Mouse (Mus musculus) intestine, embryonic 16.5 days (tissue): Measurements from ENCODE around the gene Cdc42bpb. TPM values are rescaled to one million over a fixed set of nuclear protein-coding genes. Genes with fewer than 3 reads are reported as not detected.

Source experiments
- ATAC-seq: fragments of 200-750 bp; cut with Nextera tagmentation; 2 replicates; pipeline ENCODE4 v1.8.0; 2017; ENCODE audit warnings: moderate TSS enrichment, moderate library complexity
- H3K27ac ChIP-seq: fragments of 300-500 bp; sonication (generic); 2 replicates; pipeline ENCODE4 v1.5.1; 2014; ENCODE audit warnings: mild to moderate bottlenecking, low read length
- H3K27me3 ChIP-seq: fragments of 300-500 bp; sonication (generic); replicated peaks from 2 replicates; pipeline ENCODE4 v1.6.1; 2014; ENCODE audit warnings: low read length, control low read depth, mixed read lengths; ENCODE audit not compliant: control insufficient read depth, insufficient read depth
- H3K36me3 ChIP-seq: fragments of 300-500 bp; sonication (generic); 2 replicates; pipeline ENCODE4 v1.6.1; 2014; ENCODE audit warnings: low read length, control low read depth; ENCODE audit not compliant: control insufficient read depth, insufficient read depth
- H3K4me1 ChIP-seq: fragments of 300-500 bp; sonication (generic); 2 replicates; pipeline ENCODE4 v1.6.1; 2014; ENCODE audit warnings: low read length, control low read depth, mixed read lengths; ENCODE audit not compliant: control insufficient read depth, insufficient read depth
- H3K4me2 ChIP-seq: fragments of 300-500 bp; sonication (generic); 2 replicates; pipeline ENCODE4 v1.6.1; 2014; ENCODE audit warnings: low read depth, low read length, control low read depth
- H3K4me3 ChIP-seq: fragments of 300-500 bp; sonication (generic); 2 replicates; pipeline ENCODE4 v1.5.1; 2014; ENCODE audit warnings: mild to moderate bottlenecking, low read length
- H3K9ac ChIP-seq: fragments of 300-500 bp; sonication (generic); 2 replicates; pipeline ENCODE4 v1.6.1; 2014; ENCODE audit warnings: low read depth, low read length
- H3K9me3 ChIP-seq: fragments of 300-500 bp; sonication (generic); 2 replicates; pipeline ENCODE4 v1.6.1; 2016; ENCODE audit warnings: low read length, control low read depth; ENCODE audit not compliant: control insufficient read depth
- WGBS: fragments of 180-500 bp; shearing (Covaris S2); extraction: QIAGEN DNeasy Blood & Tissue Kit; methylation state at CpG from one replicate; pipeline ENCODE4 v1.1.7; 2014; 5-methylcytosine and 5-hydroxymethylcytosine counted together
- polyA plus RNA-seq: library from polyadenylated mRNA; unstranded; fragments of >200 nt; fragmentation: Nextera tagmentation; extraction: Ambion mirVana; gene quantifications from 2 replicates; pipeline ENCODE4 v1.2.1, GENCODE M21; 2015

Gene Cdc42bpb
- polyA plus RNA-seq, 1 experiment from 2014 or later, result 32.5 TPM

DNA sequence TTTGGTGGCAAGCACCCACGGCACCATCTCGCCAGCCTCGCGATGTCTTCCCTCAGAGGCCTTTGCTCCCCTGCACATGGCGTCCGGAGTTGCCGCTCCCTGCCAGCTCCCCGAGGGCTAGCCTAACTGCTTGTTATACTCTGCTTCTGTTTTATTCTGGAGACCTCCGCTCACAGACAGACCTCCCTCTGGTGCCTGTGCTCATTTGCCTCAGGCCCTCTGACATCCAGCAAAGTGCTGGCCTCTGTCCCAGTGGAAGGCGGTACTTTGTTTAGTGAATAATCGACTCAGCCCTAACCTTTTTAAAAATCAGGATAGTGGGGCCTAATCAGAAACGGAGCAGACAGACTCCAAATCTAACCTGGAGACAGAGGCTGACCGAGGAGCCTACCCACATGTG, 55.7 kb downstream of the Cdc42bpb start:
- ATAC-seq, result no peak
- no peak overlapping the region for H3K4me2 ChIP-seq
- H3K9ac ChIP-seq, result no peak overlapping the region
- H3K36me3 ChIP-seq, result peaks cover 51% of the 10 kb centered on the region
- H3K4me1 ChIP-seq, result no peaks in the 10 kb centered on the region
- no peaks in the 10 kb centered on the region for H3K9me3 ChIP-seq
- no peak overlapping the region for H3K4me3 ChIP-seq
- WGBS, result 87% methylated on average over 13 of the region's 13 CpGs
- H3K27ac ChIP-seq, result no peak overlapping the region
- no peaks in the 10 kb centered on the region for H3K27me3 ChIP-seq

DNA sequence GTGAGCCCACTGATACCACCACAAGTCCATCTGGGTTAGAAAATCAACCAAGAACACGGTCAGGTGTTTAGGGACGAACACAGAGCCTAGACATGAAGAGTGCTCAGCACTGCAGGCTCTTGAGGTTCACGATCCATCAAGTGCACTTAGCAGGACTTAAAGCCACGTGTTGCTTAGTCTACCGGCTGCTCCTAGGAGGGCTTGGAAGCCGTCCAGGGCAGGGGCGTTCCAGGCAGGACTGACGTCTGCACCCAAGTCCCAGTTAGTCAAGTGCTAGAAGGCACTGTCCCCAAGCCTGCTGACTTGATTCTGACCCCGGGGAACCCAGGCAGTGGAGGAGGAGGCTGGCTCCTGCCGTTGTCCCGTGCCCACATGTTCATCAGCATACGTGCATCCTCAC, 57.0 kb downstream of the Cdc42bpb start:
- H3K9ac ChIP-seq, result no peak overlapping the region
- WGBS, result 80% methylated on average over 12 of the region's 12 CpGs
- H3K27me3 ChIP-seq, result no peaks in the 10 kb centered on the region
- H3K36me3 ChIP-seq, result peaks cover 50% of the 10 kb centered on the region
- no peak overlapping the region for H3K4me3 ChIP-seq
- H3K4me1 ChIP-seq, result no peaks in the 10 kb centered on the region
- ATAC-seq, result no peak
- no peaks in the 10 kb centered on the region for H3K9me3 ChIP-seq
- H3K27ac ChIP-seq, result no peak overlapping the region
- H3K4me2 ChIP-seq, result no peak overlapping the region

DNA sequence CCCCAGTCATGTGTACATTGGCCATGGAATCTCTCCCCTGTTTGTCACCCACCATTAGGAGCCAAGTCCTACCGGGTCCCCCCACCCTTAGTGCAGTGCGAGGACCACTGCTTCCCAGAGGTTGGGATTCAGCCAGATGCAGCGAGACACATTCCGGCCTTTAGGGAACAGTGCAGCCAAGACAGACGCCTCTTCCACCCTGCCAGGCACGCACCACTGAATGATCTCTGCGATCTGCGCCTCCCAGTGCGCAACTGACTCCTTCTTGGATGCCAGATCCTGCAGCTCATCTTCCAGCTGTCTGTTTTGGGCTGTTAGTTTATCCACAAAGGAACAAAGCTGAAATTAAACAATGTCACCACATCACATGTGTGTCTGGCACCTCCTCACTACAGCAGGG, 59.8 kb downstream of the Cdc42bpb start:
- no peak overlapping the region for H3K9ac ChIP-seq
- 92% methylated on average over 9 of the region's 9 CpGs for WGBS
- H3K36me3 ChIP-seq, result peaks cover 44% of the 10 kb centered on the region
- ATAC-seq, result no peak
- H3K4me3 ChIP-seq, result no peak overlapping the region
- H3K27ac ChIP-seq, result no peak overlapping the region
- H3K9me3 ChIP-seq, result no peaks in the 10 kb centered on the region
- no peaks in the 10 kb centered on the region for H3K4me1 ChIP-seq
- no peak overlapping the region for H3K4me2 ChIP-seq
- no peaks in the 10 kb centered on the region for H3K27me3 ChIP-seq

- no peak overlapping the region for H3K9ac ChIP-seq
- H3K9me3 ChIP-seq, result no peaks in the 10 kb centered on the region
- H3K27me3 ChIP-seq, result no peaks in the 10 kb centered on the region
- no peak overlapping the region for H3K4me2 ChIP-seq
- WGBS, result 94% methylated on average over 7 of the region's 7 CpGs
- H3K4me1 ChIP-seq, result no peaks in the 10 kb centered on the region
- no peak overlapping the region for H3K27ac ChIP-seq
- no peak for ATAC-seq
- no peak overlapping the region for H3K4me3 ChIP-seq
- peaks cover 43% of the 10 kb centered on the region for H3K36me3 ChIP-seq
Measured at GRCm38 (mm10) chr12:111314273-111314672, 63.2 kb downstream of the Cdc42bpb start.

DNA sequence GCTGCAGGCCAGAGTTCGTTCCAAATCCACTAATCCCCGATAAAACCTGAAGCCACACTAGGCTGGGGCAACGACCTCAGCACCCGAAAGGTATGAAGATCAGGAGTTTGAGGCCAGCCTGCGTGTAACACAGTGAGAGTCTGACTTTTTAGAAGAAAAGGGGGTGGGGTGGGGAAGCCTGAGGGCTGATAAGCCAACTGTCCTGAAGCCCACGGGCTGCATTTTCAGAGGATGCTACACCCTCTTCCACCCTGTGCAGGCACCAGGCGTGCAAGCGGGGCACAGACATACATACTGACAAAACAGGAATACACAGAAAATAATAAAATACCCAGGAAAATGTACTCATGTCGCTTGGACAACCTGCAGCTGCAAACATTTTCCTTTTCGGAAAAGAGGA, 65.7 kb downstream of the Cdc42bpb start:
- H3K36me3 ChIP-seq, result peaks cover 36% of the 10 kb centered on the region
- no peak overlapping the region for H3K9ac ChIP-seq
- H3K27me3 ChIP-seq, result no peaks in the 10 kb centered on the region
- no peak overlapping the region for H3K4me3 ChIP-seq
- no peak overlapping the region for H3K27ac ChIP-seq
- no peaks in the 10 kb centered on the region for H3K4me1 ChIP-seq
- H3K9me3 ChIP-seq, result no peaks in the 10 kb centered on the region
- WGBS, result 90% methylated on average over 10 of the region's 10 CpGs
- no peak overlapping the region for H3K4me2 ChIP-seq
- no peak for ATAC-seq

- no peaks in the 10 kb centered on the region for H3K27me3 ChIP-seq
- no peaks in the 10 kb centered on the region for H3K4me1 ChIP-seq
- no peak overlapping the region for H3K4me2 ChIP-seq
- ATAC-seq, result no peak
- no peak overlapping the region for H3K9ac ChIP-seq
- H3K9me3 ChIP-seq, result no peaks in the 10 kb centered on the region
- H3K4me3 ChIP-seq, result no peak overlapping the region
- 84% methylated on average over 14 of the region's 14 CpGs for WGBS
- H3K36me3 ChIP-seq, result peaks cover 35% of the 10 kb centered on the region
- H3K27ac ChIP-seq, result no peak overlapping the region
Measured at GRCm38 (mm10) chr12:111309931-111310330, 67.6 kb downstream of the Cdc42bpb start.

DNA sequence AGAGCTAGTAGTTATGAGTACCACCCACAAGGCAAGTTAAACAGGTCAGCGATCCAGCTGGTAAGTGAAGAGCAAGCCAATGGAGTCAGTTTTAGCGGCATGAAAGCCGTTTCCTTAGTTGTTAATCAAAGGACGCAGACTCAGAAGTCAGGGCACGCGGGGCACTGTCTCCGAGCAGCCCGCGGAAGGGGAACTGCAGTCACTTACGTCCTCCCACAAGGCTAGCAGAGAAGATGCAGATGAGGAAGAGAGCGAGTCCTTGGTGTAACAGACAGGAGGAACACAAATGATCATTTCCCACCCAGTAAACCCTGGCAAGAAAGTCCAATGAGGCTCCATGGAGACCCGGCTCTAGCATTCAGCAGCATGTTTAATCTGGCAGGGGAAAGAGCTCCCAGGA, 68.3 kb downstream of the Cdc42bpb start:
- no peak overlapping the region for H3K27ac ChIP-seq
- 87% methylated on average over 12 of the region's 12 CpGs for WGBS
- H3K9me3 ChIP-seq, result no peaks in the 10 kb centered on the region
- ATAC-seq, result no peak
- no peak overlapping the region for H3K9ac ChIP-seq
- no peak overlapping the region for H3K4me2 ChIP-seq
- peaks cover 36% of the 10 kb centered on the region for H3K36me3 ChIP-seq
- no peaks in the 10 kb centered on the region for H3K4me1 ChIP-seq
- no peaks in the 10 kb centered on the region for H3K27me3 ChIP-seq
- no peak overlapping the region for H3K4me3 ChIP-seq

DNA sequence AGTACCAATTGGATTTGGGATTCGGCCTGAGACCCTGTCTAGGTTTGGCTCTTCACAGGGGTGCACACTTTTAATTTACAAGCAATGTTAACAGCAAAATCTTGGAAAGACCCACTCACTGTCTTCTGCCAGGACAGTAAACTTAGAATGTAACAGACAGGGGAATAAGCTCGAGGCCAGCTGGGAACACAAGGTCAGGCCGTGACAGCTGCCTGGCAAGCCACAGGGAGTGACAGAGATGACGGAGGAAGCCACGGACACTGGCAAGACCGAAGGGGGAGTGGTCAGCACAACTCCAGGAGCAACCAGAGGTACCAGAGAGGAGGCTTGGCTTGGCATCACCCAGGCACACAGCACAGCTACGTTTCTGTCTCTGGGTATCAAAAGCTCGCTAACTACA, 70.7 kb downstream of the Cdc42bpb start:
- 85% methylated on average over 8 of the region's 8 CpGs for WGBS
- H3K4me1 ChIP-seq, result no peaks in the 10 kb centered on the region

DNA sequence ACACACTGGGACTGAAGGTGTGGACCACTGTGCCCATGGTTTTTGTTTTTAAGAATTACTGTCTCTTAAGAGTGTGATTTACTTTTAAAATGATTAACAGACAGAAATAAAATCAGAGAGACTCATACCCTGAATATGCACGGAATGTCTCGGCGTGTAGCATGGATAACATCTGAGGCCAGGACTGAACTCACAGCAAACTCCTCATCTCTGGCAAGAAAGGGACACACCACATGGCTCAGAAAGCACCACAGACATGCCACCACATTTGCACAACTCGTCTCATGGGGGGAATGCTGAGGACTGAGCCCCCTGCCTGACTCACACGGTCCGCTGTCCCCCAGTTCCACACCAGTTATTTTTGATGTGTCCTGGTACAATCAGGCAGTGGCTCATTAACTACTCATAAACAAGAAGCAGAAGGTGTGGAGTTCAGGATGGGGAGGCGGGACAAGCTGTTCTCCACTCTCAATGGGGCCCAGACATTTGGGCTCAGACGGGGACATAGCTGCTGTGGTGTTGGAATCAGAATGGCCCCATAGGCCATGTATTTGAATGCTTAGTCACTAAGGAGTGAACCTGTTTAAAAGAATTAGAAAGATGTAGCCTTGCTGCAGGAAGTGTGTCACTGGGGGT, 73.7 kb downstream of the Cdc42bpb start:
- 92% methylated on average over 8 of the region's 8 CpGs for WGBS
- no peak overlapping the region for H3K9ac ChIP-seq
- peaks cover 43% of the 10 kb centered on the region for H3K36me3 ChIP-seq
- no peaks in the 10 kb centered on the region for H3K4me1 ChIP-seq
- no peak overlapping the region for H3K4me3 ChIP-seq
- H3K27me3 ChIP-seq, result no peaks in the 10 kb centered on the region
- no peak overlapping the region for H3K27ac ChIP-seq
- H3K9me3 ChIP-seq, result no peaks in the 10 kb centered on the region
- ATAC-seq, result no peak
- H3K4me2 ChIP-seq, result no peak overlapping the region

More for the DNA sequence above, 70.7 kb downstream of the Cdc42bpb start:
- Histone ChIP-seq H3K9ac (no peak overlapping the region), H3K36me3 (peaks cover 32% of the 10 kb centered on the region), H3K4me2 (no peak overlapping the region), H3K4me3 (no peak overlapping the region), H3K27me3 (no peaks in the 10 kb centered on the region), H3K9me3 (no peaks in the 10 kb centered on the region), H3K27ac (no peak overlapping the region)
- no peak for ATAC-seq

DNA sequence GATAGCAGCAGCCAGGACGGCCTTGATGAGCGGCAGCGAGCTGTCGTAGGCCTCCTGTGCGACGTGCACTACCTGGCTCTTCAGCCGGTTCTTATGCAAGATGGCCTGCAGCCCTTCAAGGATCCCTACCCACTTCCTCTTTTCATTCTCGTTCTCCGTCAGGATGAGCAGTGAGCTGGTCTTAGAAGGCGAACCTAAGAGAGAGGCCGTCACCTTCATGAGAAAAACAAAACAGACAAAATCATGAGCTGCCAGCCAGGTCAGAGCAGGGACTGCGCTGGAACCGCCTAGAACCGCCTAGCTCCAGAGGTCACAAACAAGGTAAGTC, 75.5 kb downstream of the Cdc42bpb start:
- Histone ChIP-seq H3K36me3 (peaks cover 46% of the 10 kb centered on the region), H3K4me3 (no peak overlapping the region), H3K4me2 (no peak overlapping the region), H3K9me3 (no peaks in the 10 kb centered on the region), H3K9ac (no peak overlapping the region), H3K27ac (no peak overlapping the region), H3K4me1 (no peaks in the 10 kb centered on the region), H3K27me3 (no peaks in the 10 kb centered on the region)
- ATAC-seq, result no peak
- 92% methylated on average over 14 of the region's 14 CpGs for WGBS
